Mouse (Mus musculus): ENCODE measurements at regions not wholly inside any gene's neighbourhood (a gene's known extent, or its start where the extent isn't known, plus 50 kb on each side); places are given as distances from the start of the nearest gene placed in this dataset.

GRCm38 (mm10) chr2:160225450-160225849 lies 108.5 kb downstream of the Gm826 start:
- Histone ChIP-seq H3K4me1 (replicated peaks) (0 out of 2 replicates have a peak, but pooled peaks cover 4% of the 10 kb centered on the region), H3K36me3 (no peaks in the 10 kb centered on the region), H3K27ac (no peak overlapping the region), H3K4me2 (replicated peaks) (no peak overlapping the region), H3K27me3 (peaks cover 23% of the 10 kb centered on the region), H3K4me3 (replicated peaks) (no peak overlapping the region), H3K9me3 (no peaks in the 10 kb centered on the region), H3K9ac (replicated peaks) (no peak overlapping the region)
- no peak for ATAC-seq
- WGBS: 83% methylated on average over 5 of the region's 5 CpGs

- Histone ChIP-seq H3K27me3 (peaks cover 23% of the 10 kb centered on the region), H3K4me2 (replicated peaks) (no peak overlapping the region), H3K9me3 (no peaks in the 10 kb centered on the region), H3K27ac (no peak overlapping the region), H3K9ac (replicated peaks) (no peak overlapping the region), H3K4me1 (replicated peaks) (0 out of 2 replicates have a peak, but pooled peaks cover 4% of the 10 kb centered on the region), H3K4me3 (replicated peaks) (no peak overlapping the region), H3K36me3 (no peaks in the 10 kb centered on the region)
- no peak for ATAC-seq
- WGBS: 96% methylated on average over 8 of the region's 8 CpGs
Observed at GRCm38 (mm10) chr2:160223366-160223765, 110.6 kb downstream of the Gm826 start.

GRCm38 (mm10) chr2:160221772-160222171 lies 112.2 kb downstream of the Gm826 start:
- no peak for ATAC-seq
- Histone ChIP-seq H3K4me2 (replicated peaks) (no peak overlapping the region), H3K4me1 (replicated peaks) (0 out of 2 replicates have a peak, but pooled peaks cover 4% of the 10 kb centered on the region), H3K27ac (no peak overlapping the region), H3K36me3 (no peaks in the 10 kb centered on the region), H3K9me3 (no peaks in the 10 kb centered on the region), H3K4me3 (replicated peaks) (no peak overlapping the region), H3K27me3 (peaks cover 26% of the 10 kb centered on the region), H3K9ac (replicated peaks) (no peak overlapping the region)
- 14% methylated on average over 8 of the region's 11 CpGs for WGBS

GRCm38 (mm10) chr2:160220562-160221021 lies 113.4 kb downstream of the Gm826 start:
- 13% methylated on average over 7 of the region's 7 CpGs for whole genome bisulfite sequencing
- Histone ChIP-seq H3K9me3 (no peaks in the 10 kb centered on the region), H3K4me1 (replicated peaks) (0 out of 2 replicates have a peak, but pooled peaks cover 4% of the 10 kb centered on the region), H3K9ac (replicated peaks) (no peak overlapping the region), H3K27me3 (peaks cover 26% of the 10 kb centered on the region), H3K36me3 (no peaks in the 10 kb centered on the region), H3K27ac (no peak overlapping the region), H3K4me2 (replicated peaks) (no peak overlapping the region), H3K4me3 (replicated peaks) (no peak overlapping the region)
- ATAC-seq: no peak

DNA sequence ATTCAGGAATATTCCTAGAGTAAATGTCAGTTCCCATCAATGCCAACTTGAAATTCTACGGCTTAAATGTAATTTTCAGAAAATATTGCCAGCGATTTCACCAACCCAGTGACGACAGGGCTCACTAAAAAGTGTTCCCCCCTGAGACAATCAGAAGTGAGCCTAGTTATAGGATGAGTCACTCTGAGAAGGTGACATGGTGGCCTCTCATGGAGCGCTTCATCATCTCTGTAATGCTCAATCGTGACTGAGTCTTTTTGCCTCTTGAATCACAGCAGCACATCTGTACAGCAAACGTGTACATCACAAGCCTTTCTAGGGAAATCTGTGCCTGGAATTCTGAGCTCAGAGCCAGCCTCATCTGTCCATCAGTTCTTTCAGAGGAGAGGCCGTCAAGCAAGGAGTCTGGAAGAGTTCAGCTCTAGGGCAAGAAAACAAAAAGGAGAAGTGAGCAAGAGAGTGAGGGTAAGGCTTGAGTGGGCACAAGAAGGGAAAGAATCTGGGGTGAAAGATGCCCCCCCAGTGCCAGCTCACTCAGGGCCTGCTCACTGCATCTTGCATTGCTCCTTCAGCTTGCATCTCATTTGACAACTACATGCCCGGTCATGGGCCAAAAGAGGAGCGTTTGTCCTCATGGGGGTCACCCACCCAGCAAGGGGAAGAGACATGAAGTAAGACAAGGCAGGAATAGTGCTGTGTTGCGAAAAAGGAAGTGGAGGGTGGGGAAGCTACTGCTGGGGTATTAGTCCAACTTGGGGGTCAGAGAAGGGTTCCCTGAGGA lies 119.7 kb downstream of the Gm826 start:
- no peaks in the 10 kb centered on the region for H3K36me3 ChIP-seq
- WGBS: 88% methylated on average over 10 of the region's 10 CpGs
- H3K4me3 ChIP-seq (replicated peaks): no peak overlapping the region
- H3K4me2 ChIP-seq (replicated peaks): no peak overlapping the region
- H3K4me1 ChIP-seq (replicated peaks): no peaks in the 10 kb centered on the region
- H3K27me3 ChIP-seq: peaks cover 3% of the 10 kb centered on the region; the same call in 1 of the 2 replicates
- H3K27ac ChIP-seq: no peak overlapping the region
- H3K9me3 ChIP-seq: no peaks in the 10 kb centered on the region
- no peak overlapping the region for H3K9ac ChIP-seq (replicated peaks)
- ATAC-seq: no peak

DNA sequence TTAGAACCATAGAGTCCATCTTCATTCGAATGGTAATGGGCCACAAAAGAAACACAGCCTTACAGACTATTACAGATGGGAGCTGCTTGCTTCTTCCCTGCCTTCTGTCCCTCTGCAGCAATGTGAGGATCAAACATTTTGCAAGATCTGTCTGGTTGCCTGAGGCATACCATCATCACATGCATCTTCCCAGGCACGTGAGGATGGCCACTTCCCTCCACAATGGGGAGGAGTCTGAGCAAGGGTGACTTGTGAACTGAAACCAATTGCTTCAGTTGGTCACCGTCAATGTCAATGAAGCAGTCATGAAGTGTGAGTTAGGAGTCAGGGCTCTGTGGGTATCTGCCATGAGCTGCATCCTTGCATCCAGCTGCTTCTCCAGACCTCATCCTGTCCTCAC lies 123.5 kb downstream of the Gm826 start:
- H3K36me3 ChIP-seq: no peaks in the 10 kb centered on the region
- no peak overlapping the region for H3K4me2 ChIP-seq (replicated peaks)
- H3K4me3 ChIP-seq (replicated peaks): no peak overlapping the region
- ATAC-seq: no peak
- 81% methylated on average over 3 of the region's 3 CpGs for WGBS
- no peaks in the 10 kb centered on the region for H3K9me3 ChIP-seq
- no peaks in the 10 kb centered on the region for H3K4me1 ChIP-seq (replicated peaks)
- H3K27ac ChIP-seq: no peak overlapping the region
- no peaks in the 10 kb centered on the region for H3K27me3 ChIP-seq
- no peak overlapping the region for H3K9ac ChIP-seq (replicated peaks)

GRCm38 (mm10) chr2:160209589-160210264 lies 124.2 kb downstream of the Gm826 start:
- 93% methylated on average over 12 of the region's 12 CpGs for WGBS
- Histone ChIP-seq H3K4me2 (replicated peaks) (no peak overlapping the region), H3K9me3 (no peaks in the 10 kb centered on the region), H3K36me3 (no peaks in the 10 kb centered on the region), H3K27ac (no peak overlapping the region), H3K9ac (replicated peaks) (no peak overlapping the region), H3K27me3 (no peaks in the 10 kb centered on the region), H3K4me1 (replicated peaks) (no peaks in the 10 kb centered on the region), H3K4me3 (replicated peaks) (no peak overlapping the region)
- ATAC-seq: no peak

DNA sequence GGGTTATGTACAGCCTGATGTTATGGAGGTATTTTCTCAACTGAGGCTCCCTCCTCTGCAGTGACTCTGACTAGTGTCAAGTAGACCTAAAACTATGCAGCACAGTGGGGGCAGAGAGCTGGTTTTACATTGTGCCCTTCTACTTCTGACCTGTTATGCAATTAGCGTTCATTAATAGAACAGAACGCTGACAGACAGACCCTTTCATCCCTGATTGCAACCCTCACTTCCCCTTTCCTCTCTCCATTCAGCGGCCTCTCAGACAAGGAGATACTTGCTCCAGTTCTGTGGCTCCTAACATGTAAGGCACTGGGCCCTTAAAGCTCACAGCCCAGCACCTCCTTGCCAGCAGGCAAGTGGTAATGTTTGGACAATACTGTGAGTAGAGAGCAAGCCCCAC lies 125.7 kb downstream of the Gm826 start:
- no peak overlapping the region for H3K4me3 ChIP-seq (replicated peaks)
- H3K9me3 ChIP-seq: no peaks in the 10 kb centered on the region
- 90% methylated on average over 3 of the region's 3 CpGs for WGBS
- ATAC-seq: no peak
- H3K9ac ChIP-seq (replicated peaks): no peak overlapping the region
- H3K27ac ChIP-seq: no peak overlapping the region
- H3K36me3 ChIP-seq: no peaks in the 10 kb centered on the region
- no peak overlapping the region for H3K4me2 ChIP-seq (replicated peaks)
- no peaks in the 10 kb centered on the region for H3K27me3 ChIP-seq
- no peaks in the 10 kb centered on the region for H3K4me1 ChIP-seq (replicated peaks)

DNA sequence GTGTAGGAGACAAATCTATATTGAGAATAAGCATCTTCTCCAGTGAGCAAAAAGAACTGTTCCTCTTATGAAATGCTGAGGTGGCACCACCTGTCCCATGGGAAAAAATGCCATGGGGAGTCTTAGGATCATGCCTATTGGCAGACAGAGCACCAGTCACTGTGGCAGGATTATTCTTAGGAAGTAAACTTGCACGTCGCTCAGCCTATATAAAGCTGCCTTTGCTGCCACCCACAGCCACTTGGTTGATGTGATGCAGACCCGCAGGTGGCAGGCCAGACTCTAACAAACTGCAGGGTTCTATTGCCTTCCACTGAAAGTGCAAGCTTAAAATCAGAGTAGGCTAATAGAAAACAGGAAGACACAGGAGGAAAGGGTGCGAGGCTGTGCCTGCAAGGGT lies 126.7 kb downstream of the Gm826 start:
- Histone ChIP-seq H3K4me2 (replicated peaks) (no peak overlapping the region), H3K4me1 (replicated peaks) (no peaks in the 10 kb centered on the region), H3K27me3 (no peaks in the 10 kb centered on the region), H3K36me3 (no peaks in the 10 kb centered on the region), H3K27ac (no peak overlapping the region), H3K9ac (replicated peaks) (no peak overlapping the region), H3K4me3 (replicated peaks) (no peak overlapping the region), H3K9me3 (no peaks in the 10 kb centered on the region)
- WGBS: 77% methylated on average over 4 of the region's 4 CpGs
- ATAC-seq: no peak

- H3K27me3 ChIP-seq: no peaks in the 10 kb centered on the region
- H3K4me3 ChIP-seq (replicated peaks): no peak overlapping the region
- no peak overlapping the region for H3K4me2 ChIP-seq (replicated peaks)
- WGBS: 80% methylated on average over 4 of the region's 4 CpGs
- no peaks in the 10 kb centered on the region for H3K36me3 ChIP-seq
- H3K9me3 ChIP-seq: no peaks in the 10 kb centered on the region
- H3K4me1 ChIP-seq (replicated peaks): no peaks in the 10 kb centered on the region
- no peak for ATAC-seq
- no peak overlapping the region for H3K27ac ChIP-seq
- no peak overlapping the region for H3K9ac ChIP-seq (replicated peaks)
Observed at GRCm38 (mm10) chr2:160192661-160193060, 141.3 kb downstream of the Gm826 start.

- H3K27me3 ChIP-seq: no peaks in the 10 kb centered on the region
- no peaks in the 10 kb centered on the region for H3K4me1 ChIP-seq (replicated peaks)
- no peak overlapping the region for H3K27ac ChIP-seq
- no peaks in the 10 kb centered on the region for H3K9me3 ChIP-seq
- 83% methylated on average over 5 of the region's 5 CpGs for WGBS
- no peak overlapping the region for H3K4me2 ChIP-seq (replicated peaks)
- no peak overlapping the region for H3K9ac ChIP-seq (replicated peaks)
- no peaks in the 10 kb centered on the region for H3K36me3 ChIP-seq
- ATAC-seq: no peak
- no peak overlapping the region for H3K4me3 ChIP-seq (replicated peaks)
Observed at GRCm38 (mm10) chr2:160186106-160186505, 147.9 kb downstream of the Gm826 start.

- Histone ChIP-seq H3K27me3 (no peaks in the 10 kb centered on the region), H3K9me3 (no peaks in the 10 kb centered on the region), H3K4me3 (replicated peaks) (no peak overlapping the region), H3K4me1 (replicated peaks) (no peaks in the 10 kb centered on the region), H3K27ac (no peak overlapping the region), H3K4me2 (replicated peaks) (no peak overlapping the region), H3K36me3 (no peaks in the 10 kb centered on the region), H3K9ac (replicated peaks) (no peak overlapping the region)
- no peak for ATAC-seq
- 74% methylated on average over 9 of the region's 9 CpGs for WGBS
Observed at GRCm38 (mm10) chr2:160170975-160171515, 162.9 kb downstream of the Gm826 start.
